7 mouse cellular contexts compared by ENCODE assay signal in the genomic region with DNA sequence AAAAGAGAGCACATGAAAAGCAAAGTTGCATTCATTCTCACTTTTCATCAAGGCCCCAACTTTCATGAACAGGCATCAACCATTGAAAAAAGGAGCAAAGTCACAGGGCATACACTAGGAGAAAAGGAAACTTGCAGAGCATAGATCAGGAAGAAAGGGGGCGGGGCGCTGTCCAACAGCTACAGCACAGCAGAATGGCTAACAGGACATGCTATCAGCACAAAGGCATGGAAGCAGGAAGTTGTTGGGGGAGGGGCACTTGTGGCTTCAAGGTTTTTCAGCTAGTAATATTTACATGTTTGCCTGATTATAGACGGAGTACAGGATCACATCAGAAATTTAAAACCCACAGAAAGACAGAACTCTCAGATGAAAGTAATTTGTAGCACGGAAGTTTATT.
DNase-seq lines count a peak whose midpoint lies in the region; ATAC-seq lines count a peak whose summit lies in the region.

No protein-coding gene starts in this region.

- peak; percentile 9 for DNase-seq in urinary bladder, postnatal 25 days (ENCODE audit: low spot score)
- no peak for DNase-seq in urinary bladder, adult 2 months (ENCODE audit: low spot score)
- DNase-seq in thymus, postnatal 25 days, result peak; percentile 46
- no peak for DNase-seq in cerebellum, adult 18-20 months
- no peak for DNase-seq in ovary, adult 18-20 months (ENCODE audit: low spot score)

- WGBS in liver, embryonic 16.5 days (ENCODE audit: insufficient replicate concordance), result 26% methylated on average over 4 of the region's 4 CpGs

- no peaks in the 10 kb centered on the region for H3K27me3 ChIP-seq in liver, embryonic 16.5 days (ENCODE audit: control insufficient read depth, insufficient read depth, low read depth, low read length)

- no peak overlapping the region for H3K4me2 ChIP-seq in liver, embryonic 16.5 days (ENCODE audit: low read depth, low read length)

- no peak overlapping the region for H3K27ac ChIP-seq in liver, embryonic 16.5 days (ENCODE audit: low read length)

- H3K4me1 ChIP-seq in liver, embryonic 16.5 days (ENCODE audit: control insufficient read depth, low read depth, low read length), result no peaks in the 10 kb centered on the region

- peak; percentile 87 for ATAC-seq in granulocyte monocyte progenitor cell, adult 5-6 weeks (replicated peaks; ENCODE audit: poor library complexity, severe bottlenecking)
- ATAC-seq in liver, embryonic 16.5 days (ENCODE audit: low read depth), result peak; percentile 47; the same call in 1 of the 2 replicates

- no peaks in the 10 kb centered on the region for H3K36me3 ChIP-seq in liver, embryonic 16.5 days (ENCODE audit: control insufficient read depth, insufficient read depth)

- H3K4me3 ChIP-seq in liver, embryonic 16.5 days (ENCODE audit: low read depth, low read length), result no peak overlapping the region

- H3K9ac ChIP-seq in liver, embryonic 16.5 days (ENCODE audit: low read depth, low read length), result no peak overlapping the region

- no peaks in the 10 kb centered on the region for H3K9me3 ChIP-seq in liver, embryonic 16.5 days (replicated peaks; ENCODE audit: control insufficient read depth, low read length)

Comparison
In these comparisons a context has a peak if more than half of its experiments do, and no peak if none do; other contexts are left out.
1. DNase-seq: peak in urinary bladder, postnatal 25 days (single experiment) and thymus, postnatal 25 days (single experiment); none in urinary bladder, adult 2 months (single experiment), cerebellum, adult 18-20 months (0 of 2) and ovary, adult 18-20 months (single experiment).